Mouse (Mus musculus): Measurements from ENCODE around the gene Rapsn. TPM values are rescaled to one million over a fixed set of nuclear protein-coding genes. Genes with fewer than 3 reads are reported as not detected.

Rapsn gene
- polyA plus RNA-seq, 1 experiment from 2014 or later: 3.1 TPM

DNA sequence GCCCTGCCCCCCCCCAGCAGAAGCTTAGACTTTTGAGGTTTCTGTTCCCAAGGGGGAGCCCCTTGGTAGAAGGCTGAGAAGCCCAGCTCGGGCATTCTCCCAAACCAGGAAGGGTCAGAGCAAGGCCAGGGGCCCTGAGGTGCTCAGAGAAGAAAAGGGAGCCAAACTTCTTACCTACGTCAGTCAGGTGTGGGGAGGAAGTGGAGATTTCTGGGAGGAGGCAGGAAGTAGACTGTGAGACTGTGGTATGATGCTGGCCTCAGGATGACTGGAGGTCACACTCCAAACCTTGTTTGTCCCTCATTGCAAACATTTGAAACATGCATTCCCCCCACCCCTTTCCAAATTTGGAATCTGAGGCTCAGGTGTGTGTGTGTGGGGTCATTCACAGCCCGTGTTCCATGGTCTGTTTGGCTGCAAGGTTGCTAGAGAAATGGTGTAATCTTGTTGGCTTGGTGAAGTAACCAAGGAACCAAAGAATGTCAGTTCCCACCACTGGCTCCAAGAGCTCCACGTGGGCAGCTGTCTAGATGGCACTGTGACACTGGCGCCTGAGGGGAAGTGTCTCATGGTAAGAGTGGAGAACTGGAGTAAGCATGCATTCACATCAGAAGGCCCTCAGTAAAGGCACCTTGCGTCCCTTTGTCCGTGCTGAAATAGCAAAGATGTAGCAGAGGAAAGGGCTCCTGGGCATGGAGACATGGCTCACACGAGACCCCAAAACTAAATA is 45.5 kb downstream of the Rapsn start:
- no peak overlapping the region for H3K4me2 ChIP-seq (ENCODE audit: low read depth, low read length, severe bottlenecking)
- no peak overlapping the region for H3K27ac ChIP-seq (ENCODE audit: low read depth, low read length)
- H3K9ac ChIP-seq (ENCODE audit: low read length): no peak overlapping the region
- no peaks in the 10 kb centered on the region for H3K36me3 ChIP-seq (ENCODE audit: control insufficient read depth, insufficient read depth, low read length)
- H3K9me3 ChIP-seq (ENCODE audit: control insufficient read depth, low read length): no peaks in the 10 kb centered on the region
- no peaks in the 10 kb centered on the region for H3K27me3 ChIP-seq (ENCODE audit: control insufficient read depth, insufficient read depth, low read length)
- DNase-seq (ENCODE audit: low spot score) (no peak), ATAC-seq (replicated peaks; ENCODE audit: low FRiP score) (no peak)
- peaks cover 2% of the 10 kb centered on the region; the same call in 1 of the 2 replicates for H3K4me1 ChIP-seq (replicated peaks; ENCODE audit: control insufficient read depth, insufficient read depth, low read length)
- 81% methylated on average over 8 of the region's 8 CpGs for WGBS
- no peak overlapping the region for H3K4me3 ChIP-seq (ENCODE audit: low read depth, low read length)

DNA sequence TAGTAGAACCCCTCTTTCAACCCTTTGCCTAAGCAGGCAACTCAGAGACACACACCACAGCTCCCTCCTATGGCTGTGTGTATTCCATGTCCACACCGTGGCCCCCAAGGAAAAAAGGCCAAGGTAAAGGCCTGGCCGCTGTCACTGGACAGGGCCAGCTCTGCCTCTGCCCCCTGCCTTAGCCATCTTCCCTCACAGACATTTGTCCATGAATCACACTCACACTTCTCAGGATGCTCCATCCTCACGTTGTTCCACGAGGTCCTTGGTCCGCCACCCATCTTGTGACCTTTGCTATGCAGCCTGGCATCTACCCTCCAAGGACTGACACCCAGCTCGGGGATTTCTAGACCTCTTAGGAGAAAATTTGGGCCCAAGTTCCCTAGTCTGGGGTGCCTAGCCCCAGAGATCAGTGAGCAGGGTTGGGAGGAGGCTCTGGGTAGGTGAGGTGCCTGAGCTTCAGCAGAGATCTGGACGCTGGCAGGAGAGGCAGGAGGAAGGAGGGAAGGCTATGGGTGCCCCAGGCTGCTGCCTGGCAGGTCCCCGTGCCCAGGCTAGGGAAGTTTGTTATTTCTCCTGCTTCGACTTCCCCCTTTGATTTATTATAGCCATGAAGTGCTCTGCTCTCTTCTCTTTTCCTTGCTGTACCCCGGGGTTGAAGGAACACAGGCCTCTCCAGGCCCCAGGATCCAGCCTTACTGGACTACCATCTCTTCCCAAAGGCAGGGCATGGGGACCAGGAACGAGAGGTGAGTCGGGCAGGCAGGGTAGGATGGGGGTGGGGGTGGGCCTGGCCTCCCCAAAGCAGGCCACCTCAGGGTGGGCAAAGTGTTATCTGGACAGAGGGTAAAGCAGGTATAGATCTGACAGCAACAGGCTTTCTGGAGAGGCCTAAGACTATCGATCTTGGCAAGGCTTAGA is 46.6 kb downstream of the Rapsn start, which contains the start of gene Spi1:
TSS of gene Spi1 (plus strand) at position 616 of the 921 bp plus-strand sequence.
- WGBS: 86% methylated on average over 13 of the region's 13 CpGs
- no peaks in the 10 kb centered on the region for H3K9me3 ChIP-seq (ENCODE audit: control insufficient read depth, low read length)
- no peak within 1 kb of the TSS for H3K4me2 ChIP-seq (ENCODE audit: low read depth, low read length, severe bottlenecking)
- no peak within 1 kb of the TSS for H3K4me3 ChIP-seq (ENCODE audit: low read depth, low read length)
- peaks cover 3% of the 10 kb centered on the region; the same call in 1 of the 2 replicates for H3K4me1 ChIP-seq (replicated peaks; ENCODE audit: control insufficient read depth, insufficient read depth, low read length)
- no peak for DNase-seq (ENCODE audit: low spot score)
- no peak within 1 kb of the TSS for H3K27ac ChIP-seq (ENCODE audit: low read depth, low read length)
- H3K9ac ChIP-seq (ENCODE audit: low read length): no peak within 1 kb of the TSS
- H3K36me3 ChIP-seq (ENCODE audit: control insufficient read depth, insufficient read depth, low read length): no peaks in the 10 kb centered on the region
- ATAC-seq (replicated peaks; ENCODE audit: low FRiP score): no peak
- no peaks in the 10 kb centered on the region for H3K27me3 ChIP-seq (ENCODE audit: control insufficient read depth, insufficient read depth, low read length)

- no peak overlapping the region for H3K27ac ChIP-seq (ENCODE audit: low read depth, low read length)
- ATAC-seq (replicated peaks; ENCODE audit: low FRiP score) (no peak), DNase-seq (ENCODE audit: low spot score) (no peak)
- no peak overlapping the region for H3K4me3 ChIP-seq (ENCODE audit: low read depth, low read length)
- no peaks in the 10 kb centered on the region for H3K27me3 ChIP-seq (ENCODE audit: control insufficient read depth, insufficient read depth, low read length)
- H3K4me2 ChIP-seq (ENCODE audit: low read depth, low read length, severe bottlenecking): no peak overlapping the region
- H3K4me1 ChIP-seq (replicated peaks; ENCODE audit: control insufficient read depth, insufficient read depth, low read length): peaks cover 3% of the 10 kb centered on the region; the same call in 1 of the 2 replicates
- H3K9me3 ChIP-seq (ENCODE audit: control insufficient read depth, low read length): no peaks in the 10 kb centered on the region
- no peaks in the 10 kb centered on the region for H3K36me3 ChIP-seq (ENCODE audit: control insufficient read depth, insufficient read depth, low read length)
- 75% methylated on average over 11 of the region's 11 CpGs for WGBS
- no peak overlapping the region for H3K9ac ChIP-seq (ENCODE audit: low read length)
Observed at GRCm38 (mm10) chr2:91082844-91083243, 47.4 kb downstream of the Rapsn start.

DNA sequence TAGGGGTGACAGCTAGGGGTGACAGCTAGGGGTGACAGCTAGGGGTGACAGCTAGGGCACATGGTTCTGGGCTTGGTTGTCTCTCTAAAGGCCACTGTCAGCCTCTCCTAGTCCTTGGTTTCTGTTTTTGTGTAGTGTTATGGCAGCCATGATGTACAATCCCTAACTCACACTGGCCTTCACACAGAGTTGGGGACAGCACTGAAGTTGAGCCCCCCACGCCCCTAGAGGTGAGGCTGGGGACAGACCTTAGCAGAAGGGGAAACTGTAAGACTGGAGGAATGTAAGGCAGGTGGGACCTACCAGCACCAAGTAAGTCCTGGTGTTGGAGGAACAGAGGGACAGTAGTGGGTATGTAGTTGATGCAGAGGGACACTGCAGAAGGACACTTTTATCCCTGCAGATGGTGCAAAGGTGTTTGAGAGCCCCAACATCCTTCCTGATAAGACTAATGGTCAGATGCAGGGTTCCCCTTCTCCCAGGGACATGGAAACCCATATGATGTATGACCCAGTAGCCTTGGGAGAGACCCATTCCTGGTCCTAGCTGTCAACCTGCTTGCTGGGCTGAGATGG is 48.0 kb downstream of the Rapsn start:
- Histone ChIP-seq H3K4me3 (ENCODE audit: low read depth, low read length) (no peak overlapping the region), H3K27ac (ENCODE audit: low read depth, low read length) (no peak overlapping the region), H3K4me2 (ENCODE audit: low read depth, low read length, severe bottlenecking) (no peak overlapping the region), H3K27me3 (ENCODE audit: control insufficient read depth, insufficient read depth, low read length) (no peaks in the 10 kb centered on the region), H3K9ac (ENCODE audit: low read length) (no peak overlapping the region), H3K4me1 (replicated peaks; ENCODE audit: control insufficient read depth, insufficient read depth, low read length) (peaks cover 3% of the 10 kb centered on the region; the same call in 1 of the 2 replicates), H3K9me3 (ENCODE audit: control insufficient read depth, low read length) (no peaks in the 10 kb centered on the region), H3K36me3 (ENCODE audit: control insufficient read depth, insufficient read depth, low read length) (no peaks in the 10 kb centered on the region)
- 57% methylated on average over 1 of the region's 1 CpGs for WGBS
- DNase-seq (ENCODE audit: low spot score) (no peak), ATAC-seq (replicated peaks; ENCODE audit: low FRiP score) (no peak)

GRCm38 (mm10) chr2:91084179-91084820 is 48.9 kb downstream of the Rapsn start:
- DNase-seq (ENCODE audit: low spot score) (no peak), ATAC-seq (replicated peaks; ENCODE audit: low FRiP score) (no peak)
- Histone ChIP-seq H3K9ac (ENCODE audit: low read length) (no peak overlapping the region), H3K27me3 (ENCODE audit: control insufficient read depth, insufficient read depth, low read length) (no peaks in the 10 kb centered on the region), H3K27ac (ENCODE audit: low read depth, low read length) (no peak overlapping the region), H3K9me3 (ENCODE audit: control insufficient read depth, low read length) (no peaks in the 10 kb centered on the region), H3K4me3 (ENCODE audit: low read depth, low read length) (no peak overlapping the region), H3K4me1 (replicated peaks; ENCODE audit: control insufficient read depth, insufficient read depth, low read length) (0 out of 2 replicates have a peak, but pooled peaks cover 1% of the 10 kb centered on the region), H3K4me2 (ENCODE audit: low read depth, low read length, severe bottlenecking) (no peak overlapping the region), H3K36me3 (ENCODE audit: control insufficient read depth, insufficient read depth, low read length) (no peaks in the 10 kb centered on the region)
- WGBS: 88% methylated on average over 15 of the region's 15 CpGs

DNA sequence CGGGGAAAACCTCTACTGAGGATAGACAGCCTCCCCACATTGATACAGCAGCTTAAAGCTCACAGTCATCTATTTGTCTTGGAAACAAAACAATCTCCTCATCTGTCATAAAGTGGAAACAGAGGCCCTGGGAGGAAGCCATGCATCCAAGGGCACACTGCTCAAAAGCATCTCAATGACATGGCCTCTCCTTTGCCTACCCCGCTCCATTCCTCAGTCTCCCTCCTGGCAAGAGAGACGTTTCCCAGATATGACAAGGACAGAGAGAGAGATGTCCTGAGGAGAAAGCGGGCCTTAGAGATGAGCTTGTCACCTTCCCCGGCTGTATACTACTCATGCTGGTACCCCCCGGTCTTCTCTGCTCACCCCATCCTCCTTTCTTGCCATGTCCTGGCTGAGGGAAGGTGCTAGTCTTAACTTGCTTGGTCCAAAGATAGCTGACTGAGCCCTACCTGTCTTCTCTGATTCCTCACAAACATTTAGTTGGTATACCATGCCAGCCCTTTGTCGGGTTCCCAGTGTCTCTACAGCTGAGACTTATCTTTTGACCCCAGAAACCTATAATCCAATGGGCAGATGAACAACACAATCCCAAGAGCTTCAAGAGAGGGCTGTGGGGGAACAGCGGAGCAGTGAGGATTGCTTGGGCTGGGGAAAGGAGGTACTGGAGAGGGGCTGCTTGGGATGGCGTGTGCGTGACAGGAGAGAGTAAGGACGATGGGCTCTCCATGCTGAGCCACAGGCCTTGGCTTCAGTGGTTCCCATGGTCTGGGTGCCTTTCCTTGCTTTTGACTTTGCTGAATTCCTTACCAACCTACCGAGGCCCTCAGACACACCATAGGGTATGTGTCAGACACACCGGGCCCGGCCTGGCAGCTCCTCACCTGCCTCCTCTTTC is 50.3 kb downstream of the Rapsn start:
- Histone ChIP-seq H3K27me3 (ENCODE audit: control insufficient read depth, insufficient read depth, low read length) (no peaks in the 10 kb centered on the region), H3K4me1 (replicated peaks; ENCODE audit: control insufficient read depth, insufficient read depth, low read length) (0 out of 2 replicates have a peak, but pooled peaks cover 1% of the 10 kb centered on the region), H3K9me3 (ENCODE audit: control insufficient read depth, low read length) (no peaks in the 10 kb centered on the region), H3K36me3 (ENCODE audit: control insufficient read depth, insufficient read depth, low read length) (no peaks in the 10 kb centered on the region), H3K4me2 (ENCODE audit: low read depth, low read length, severe bottlenecking) (no peak overlapping the region), H3K27ac (ENCODE audit: low read depth, low read length) (no peak overlapping the region), H3K4me3 (ENCODE audit: low read depth, low read length) (no peak overlapping the region), H3K9ac (ENCODE audit: low read length) (no peak overlapping the region)
- no peak for DNase-seq (ENCODE audit: low spot score)
- WGBS: 89% methylated on average over 14 of the region's 14 CpGs
- no peak for ATAC-seq (replicated peaks; ENCODE audit: low FRiP score)

- no peaks in the 10 kb centered on the region for H3K27me3 ChIP-seq (ENCODE audit: control insufficient read depth, insufficient read depth, low read length)
- DNase-seq (ENCODE audit: low spot score) (no peak), ATAC-seq (replicated peaks; ENCODE audit: low FRiP score) (no peak)
- H3K4me1 ChIP-seq (replicated peaks; ENCODE audit: control insufficient read depth, insufficient read depth, low read length): 0 out of 2 replicates have a peak, but pooled peaks cover 1% of the 10 kb centered on the region
- H3K9me3 ChIP-seq (ENCODE audit: control insufficient read depth, low read length): no peaks in the 10 kb centered on the region
- H3K27ac ChIP-seq (ENCODE audit: low read depth, low read length): no peak overlapping the region
- H3K4me3 ChIP-seq (ENCODE audit: low read depth, low read length): no peak overlapping the region
- H3K36me3 ChIP-seq (ENCODE audit: control insufficient read depth, insufficient read depth, low read length): no peaks in the 10 kb centered on the region
- H3K9ac ChIP-seq (ENCODE audit: low read length): no peak overlapping the region
- WGBS: 56% methylated on average over 9 of the region's 9 CpGs
- H3K4me2 ChIP-seq (ENCODE audit: low read depth, low read length, severe bottlenecking): no peak overlapping the region
Observed at GRCm38 (mm10) chr2:91086392-91087237, 51.2 kb downstream of the Rapsn start.

All from forebrain, embryonic 11.5 days (tissue).